9 mouse cellular contexts compared by ENCODE assay signal in the genomic region with DNA sequence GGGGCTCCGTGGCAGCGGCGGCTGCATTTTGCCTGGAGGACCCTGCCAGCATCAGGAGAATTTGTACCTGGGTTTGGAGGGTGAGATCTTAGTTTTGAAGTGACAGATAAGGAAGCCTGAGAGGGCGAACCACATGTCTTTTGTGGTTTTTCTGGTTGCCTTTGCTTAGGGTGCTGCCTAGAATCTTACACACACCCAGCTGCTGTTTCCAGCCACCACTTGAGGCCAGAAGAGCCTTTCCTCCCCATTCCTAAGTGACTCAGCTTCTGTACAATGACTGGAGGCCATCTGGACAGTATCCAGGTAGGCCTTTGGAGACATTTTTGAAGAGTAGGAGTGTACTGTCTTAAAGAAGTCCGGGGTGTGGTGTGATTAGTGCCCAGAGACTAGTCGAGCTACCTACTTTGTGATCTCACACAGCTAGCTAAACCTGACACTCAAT. TPM values are rescaled to one million over a fixed set of nuclear protein-coding genes. Genes with fewer than 3 reads are reported as not detected.
DNase-seq lines count a peak whose midpoint lies in the region; ATAC-seq and TF ChIP-seq lines count a peak whose summit lies in the region.
"Had no signal": no experiment of that assay in that cellular context is flagged by ENCODE, and none has a peak within 500 bp of the region (broad histone marks: within the 10 kb centered on the region; RNA-seq: fewer than 3 reads in every experiment).

No protein-coding gene starts in this region.

- intact Hi-C loops in heart, adult 2 months (cut with DNase I): no loop called here

- H3K9ac ChIP-seq in heart, embryonic 13.5 days: peak overlapping the region; percentile 47; the same call in 1 of the 2 replicates
- H3K9ac ChIP-seq in heart, adult 2 months (ENCODE audit: low read depth, low read length): no peak overlapping the region
- H3K9ac ChIP-seq in liver, embryonic 12.5 days: peak overlapping the region; percentile 68
- H3K9ac ChIP-seq in kidney, embryonic 14.5 days (ENCODE audit: low read depth, low read length): no peak overlapping the region
- H3K9ac ChIP-seq: midbrain, embryonic 12.5 days had no signal

- H3K79me2 ChIP-seq in heart, adult 2 months (replicated peaks; ENCODE audit: control insufficient read depth, insufficient read depth, low read length): no peaks in the 10 kb centered on the region

- peak overlapping the region; percentile 46 for H3K27ac ChIP-seq in heart, embryonic 13.5 days (replicated peaks)
- no peak overlapping the region for H3K27ac ChIP-seq in heart, adult 2 months
- H3K27ac ChIP-seq in liver, embryonic 12.5 days: peak overlapping the region; percentile 98
- H3K27ac ChIP-seq in thymus, adult 2 months (ENCODE audit: control insufficient read depth, insufficient read depth, low read length): peak overlapping the region; percentile 23; the same call in 1 of the 2 replicates
- H3K27ac ChIP-seq in kidney, embryonic 14.5 days (ENCODE audit: low read depth, low read length): no peak overlapping the region
- H3K27ac ChIP-seq: midbrain, embryonic 12.5 days had no signal

- H3K36me3 ChIP-seq in heart, embryonic 13.5 days: no peaks in the 10 kb centered on the region
- H3K36me3 ChIP-seq in heart, adult 2 months (ENCODE audit: control insufficient read depth, insufficient read depth, low read length): no peaks in the 10 kb centered on the region
- H3K36me3 ChIP-seq in liver, embryonic 12.5 days: no peaks in the 10 kb centered on the region
- no peaks in the 10 kb centered on the region for H3K36me3 ChIP-seq in thymus, adult 2 months (ENCODE audit: control insufficient read depth, insufficient read depth, low read length)
- no peaks in the 10 kb centered on the region for H3K36me3 ChIP-seq in kidney, embryonic 14.5 days (ENCODE audit: control insufficient read depth, insufficient read depth, low read length)
- H3K36me3 ChIP-seq: midbrain, embryonic 12.5 days had no signal

- H3K4me3 ChIP-seq in heart, embryonic 13.5 days: no peak overlapping the region
- H3K4me3 ChIP-seq in heart, adult 2 months: no peak overlapping the region
- H3K4me3 ChIP-seq in liver, embryonic 12.5 days: no peak overlapping the region
- no peak overlapping the region for H3K4me3 ChIP-seq in thymus, adult 2 months (ENCODE audit: control insufficient read depth, insufficient read depth, low read length)
- H3K4me3 ChIP-seq in kidney, embryonic 14.5 days (ENCODE audit: low read length): no peak overlapping the region
- H3K4me3 ChIP-seq: midbrain, embryonic 12.5 days had no signal

- DNase-seq in heart, adult 2 months: no peak
- peak; percentile 51 to 58 for DNase-seq in adrenal gland, postnatal 36 days
- peak; percentile 33 for DNase-seq in thymus, adult 2 months
- no peak for DNase-seq in cerebellum, adult 11-12 months
- DNase-seq in embryo, embryonic 10 days (ENCODE audit: low spot score): no peak

- no peak for TF ChIP-seq CTCF in heart, adult 2 months (IDR thresholded peaks at IDR 0.05)
- TF ChIP-seq CTCF in thymus, adult 2 months (IDR thresholded peaks at IDR 0.05; ENCODE audit: borderline replicate concordance, control insufficient read depth, extremely low read depth, insufficient read depth, low read length, poor library complexity): no peak

- no peaks in the 10 kb centered on the region for H3K27me3 ChIP-seq in heart, embryonic 13.5 days (replicated peaks)
- no peaks in the 10 kb centered on the region for H3K27me3 ChIP-seq in heart, adult 2 months (ENCODE audit: control insufficient read depth, insufficient read depth, low read length)
- H3K27me3 ChIP-seq in liver, embryonic 12.5 days (replicated peaks): peaks cover 27% of the 10 kb centered on the region
- no peaks in the 10 kb centered on the region; the same call in 1 of the 2 replicates for H3K27me3 ChIP-seq in thymus, adult 2 months (ENCODE audit: control insufficient read depth, insufficient read depth, low read length)
- H3K27me3 ChIP-seq in kidney, embryonic 14.5 days (ENCODE audit: control insufficient read depth, insufficient read depth, low read length): no peaks in the 10 kb centered on the region
- H3K27me3 ChIP-seq: midbrain, embryonic 12.5 days had no signal

- TF ChIP-seq EP300 in heart, adult 2 months (IDR thresholded peaks at IDR 0.05; ENCODE audit: insufficient read depth, low read depth, low read length): no peak

- no peak overlapping the region for H3K4me2 ChIP-seq in heart, embryonic 13.5 days
- peak overlapping the region; percentile 67 for H3K4me2 ChIP-seq in liver, embryonic 12.5 days
- H3K4me2 ChIP-seq in kidney, embryonic 14.5 days (replicated peaks; ENCODE audit: low read depth, low read length): no peak overlapping the region
- H3K4me2 ChIP-seq: midbrain, embryonic 12.5 days had no signal

- TF ChIP-seq POLR2A in heart, adult 2 months (IDR thresholded peaks at IDR 0.05; ENCODE audit: insufficient read depth, low read depth, low read length): no peak
- no peak for TF ChIP-seq POLR2A in thymus, adult 2 months (IDR thresholded peaks at IDR 0.05; ENCODE audit: control insufficient read depth, extremely low read depth, insufficient read depth, low read length, poor library complexity)

- H3K9me3 ChIP-seq in heart, embryonic 13.5 days: no peaks in the 10 kb centered on the region
- H3K9me3 ChIP-seq in liver, embryonic 12.5 days (replicated peaks): no peaks in the 10 kb centered on the region
- H3K9me3 ChIP-seq in kidney, embryonic 14.5 days (ENCODE audit: control insufficient read depth, low read length): no peaks in the 10 kb centered on the region
- H3K9me3 ChIP-seq: midbrain, embryonic 12.5 days had no signal

- 43% methylated on average over 6 of the region's 6 CpGs for WGBS in heart, embryonic 13.5 days
- WGBS in heart, adult 2 months: 53% methylated on average over 6 of the region's 6 CpGs
- WGBS in liver, embryonic 12.5 days (ENCODE audit: insufficient replicate concordance): 25% methylated on average over 6 of the region's 6 CpGs
- WGBS in thymus, adult 2 months: 9% methylated on average over 6 of the region's 6 CpGs
- WGBS in kidney, embryonic 14.5 days: 77% methylated on average over 6 of the region's 6 CpGs

- peaks cover 60% of the 10 kb centered on the region for H3K4me1 ChIP-seq in heart, embryonic 13.5 days
- peaks cover 6% of the 10 kb centered on the region for H3K4me1 ChIP-seq in heart, adult 2 months (ENCODE audit: control insufficient read depth, insufficient read depth, low read length)
- H3K4me1 ChIP-seq in liver, embryonic 12.5 days: peaks cover 84% of the 10 kb centered on the region
- H3K4me1 ChIP-seq in thymus, adult 2 months (replicated peaks; ENCODE audit: control insufficient read depth, insufficient read depth, low read length): peaks cover 16% of the 10 kb centered on the region
- no peaks in the 10 kb centered on the region for H3K4me1 ChIP-seq in kidney, embryonic 14.5 days (ENCODE audit: control insufficient read depth, insufficient read depth, low read length)
- H3K4me1 ChIP-seq: midbrain, embryonic 12.5 days had no signal

- ATAC-seq in heart, embryonic 13.5 days (ENCODE audit: extremely low read depth, insufficient number of reproducible peaks, low FRiP score, low TSS enrichment): no peak
- ATAC-seq in liver, embryonic 12.5 days: peak; percentile 41
- no peak for ATAC-seq in kidney, embryonic 14.5 days (ENCODE audit: low FRiP score, low TSS enrichment)

RNA-seq across cellular contexts. Expression of gene Bloc1s4, which starts 26.0 kb away (rescaled TPM):
- 17.1 and 18.0 TPM in 2 replicates for polyA plus RNA-seq in heart, embryonic 13.5 days (2015; fragmentation: Nextera tagmentation; extraction: Ambion mirVana)
- 10 to 100 TPM; 11.1 to 13.5 TPM for total RNA-seq in heart, adult 2 months (2021)
- 8.8 and 9.7 TPM in 2 replicates for polyA plus RNA-seq in heart, adult 2 months (2012; rRNA removed)
- total RNA-seq in adrenal gland, postnatal 36 days (2021): 10 to 100 TPM; 31.7 to 32.5 TPM
- 23.7 and 26.8 TPM in 2 replicates for polyA plus RNA-seq in liver, embryonic 12.5 days (2016; fragmentation: Nextera tagmentation; extraction: Ambion mirVana)
- 30.9 and 37.8 TPM in 2 replicates for polyA plus RNA-seq in thymus, adult 2 months (2012; rRNA removed)
- polyA plus RNA-seq in kidney, embryonic 14.5 days (2014; fragmentation: Nextera tagmentation; extraction: Ambion mirVana): 26.1 and 26.7 TPM in 2 replicates

RNA-seq across cellular contexts. Expression of gene D5Ertd579e, which starts 26.6 kb away (rescaled TPM):
- polyA plus RNA-seq in heart, embryonic 13.5 days (2015; fragmentation: Nextera tagmentation; extraction: Ambion mirVana): 20.3 and 22.5 TPM in 2 replicates
- total RNA-seq in heart, adult 2 months (2021): 100 to 1,000 TPM in 1 of 2 experiments, 10 to 100 TPM in 1; 81.8 to 104 TPM
- 22.5 and 45.3 TPM in 2 replicates for polyA plus RNA-seq in heart, adult 2 months (2012; rRNA removed)
- total RNA-seq in adrenal gland, postnatal 36 days (2021): 10 to 100 TPM; 56.4 to 66.5 TPM
- 28.2 and 28.5 TPM in 2 replicates for polyA plus RNA-seq in liver, embryonic 12.5 days (2016; fragmentation: Nextera tagmentation; extraction: Ambion mirVana)
- 22.9 and 26.8 TPM in 2 replicates for polyA plus RNA-seq in thymus, adult 2 months (2012; rRNA removed)
- polyA plus RNA-seq in kidney, embryonic 14.5 days (2014; fragmentation: Nextera tagmentation; extraction: Ambion mirVana): 17.7 and 30.7 TPM in 2 replicates

Comparison
In these comparisons a context has a peak if more than half of its experiments do, and no peak if none do; other contexts are left out.
1. H3K27ac ChIP-seq: peak in heart, embryonic 13.5 days (single experiment), liver, embryonic 12.5 days (single experiment) and thymus, adult 2 months (single experiment); none in heart, adult 2 months (single experiment) and kidney, embryonic 14.5 days (single experiment).
2. H3K9ac ChIP-seq: peak in heart, embryonic 13.5 days (single experiment) and liver, embryonic 12.5 days (single experiment); none in heart, adult 2 months (single experiment) and kidney, embryonic 14.5 days (single experiment).
3. DNase-seq: peak in adrenal gland, postnatal 36 days (2 of 2) and thymus, adult 2 months (single experiment); none in heart, adult 2 months (0 of 2), cerebellum, adult 11-12 months (single experiment) and embryo, embryonic 10 days (single experiment).